Mouse (Mus musculus): ENCODE data around the gene Ccer2. TPM values are rescaled to one million over a fixed set of nuclear protein-coding genes. Genes with fewer than 3 reads are reported as not detected.

Ccer2 gene
- total and polyA plus RNA-seq, 3 experiments = 0.11 TPM; not detected in 2

DNA sequence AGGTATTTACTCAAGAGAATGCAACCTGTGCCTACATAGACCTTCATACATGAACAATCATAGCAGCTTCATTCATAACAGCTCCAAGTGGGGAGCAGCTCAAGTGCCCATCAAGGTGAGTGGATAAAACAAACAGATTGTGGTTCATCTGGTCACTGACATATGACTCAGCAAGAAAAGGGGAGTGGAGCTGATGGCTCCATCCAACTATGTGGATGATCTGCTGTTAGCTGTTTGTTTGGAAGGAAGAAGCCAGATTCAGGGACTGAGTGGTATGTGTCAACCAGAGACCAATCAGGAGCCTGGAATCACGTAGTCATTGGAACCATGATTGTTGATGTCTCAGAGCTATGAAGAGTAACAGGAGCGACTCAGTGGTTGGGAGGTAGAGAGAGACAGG, 31.4 kb upstream of the Ccer2 start:
- H3K27ac ChIP-seq (ENCODE audit: control insufficient read depth, low read depth, low read length) = no peak overlapping the region
- no peak for DNase-seq (ENCODE audit: low read depth, low spot score)
- H3K36me3 ChIP-seq (ENCODE audit: control insufficient read depth in 1 of 2, insufficient read depth in 2 of 2, low read length in 2 of 2) = no peaks in the 10 kb centered on the region
- no peaks in the 10 kb centered on the region for H3K27me3 ChIP-seq (ENCODE audit: control insufficient read depth in 1 of 2, insufficient read depth in 2 of 2, low read length in 2 of 2)
- no peak for TF ChIP-seq USF2 (IDR thresholded peaks at IDR 0.05; ENCODE audit: borderline replicate concordance in 1 of 2, insufficient read depth in 1 of 2, low read depth in 1 of 2, low read length in 2 of 2)
- no peak for TF ChIP-seq BHLHE40 (IDR thresholded peaks at IDR 0.05; ENCODE audit: borderline replicate concordance, low read depth, low read length)
- H3K9me3 ChIP-seq (replicated peaks; ENCODE audit: insufficient read depth, low read length) = no peaks in the 10 kb centered on the region
- no peaks in the 10 kb centered on the region for H3K4me1 ChIP-seq (ENCODE audit: control insufficient read depth in 1 of 2, insufficient read depth in 2 of 2, low read length in 2 of 2)
- no peak overlapping the region for H3K4me3 ChIP-seq (ENCODE audit: control insufficient read depth in 1 of 2, insufficient read depth in 1 of 2, low read depth in 2 of 2, low read length in 2 of 2)
- no peak overlapping the region for H3K9ac ChIP-seq (ENCODE audit: control insufficient read depth, low read depth, low read length, poor library complexity, severe bottlenecking)
- no peaks in the 10 kb centered on the region for H3K79me2 ChIP-seq (ENCODE audit: control insufficient read depth, insufficient read depth, low read length, poor library complexity)

DNA sequence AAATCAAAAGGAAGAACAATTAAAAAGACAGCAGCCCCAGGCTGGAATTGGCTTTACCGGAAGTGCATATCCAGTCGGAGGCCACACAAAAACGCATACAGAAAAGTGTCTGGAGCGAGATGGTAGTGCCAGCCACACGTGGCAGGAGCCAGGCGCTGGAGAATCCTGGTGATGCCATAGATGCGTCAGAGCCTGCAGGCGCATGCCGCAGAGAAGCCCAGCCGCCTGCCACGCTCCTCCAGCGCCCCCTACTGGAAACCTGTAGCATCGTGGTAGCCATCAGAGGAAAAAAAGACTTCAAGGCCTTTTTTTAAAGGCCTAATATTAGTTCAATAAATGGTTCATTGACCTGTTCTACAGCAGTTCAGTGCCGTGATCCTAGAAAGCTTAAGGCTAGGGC, 29.4 kb upstream of the Ccer2 start:
- H3K27ac ChIP-seq (ENCODE audit: control insufficient read depth, low read depth, low read length) = no peak overlapping the region
- TF ChIP-seq MAFK (IDR thresholded peaks at IDR 0.05; ENCODE audit: borderline replicate concordance, low read depth, low read length) = no peak
- TF ChIP-seq ETS1 (IDR thresholded peaks at IDR 0.05; ENCODE audit: low read depth, low read length) = no peak
- TF ChIP-seq KAT2A (conservative IDR thresholded peaks at IDR 0.05; ENCODE audit: low read depth, low read length) = no peak
- no peak for TF ChIP-seq GATA1 (IDR thresholded peaks at IDR 0.05; ENCODE audit: low read depth, low read length)
- no peak for TF ChIP-seq MAZ (IDR thresholded peaks at IDR 0.05; ENCODE audit: low read depth, low read length)
- peak; percentile 79; the same call in 1 of the 2 replicates for TF ChIP-seq MYC (IDR thresholded peaks at IDR 0.05; ENCODE audit: low read depth, low read length)
- TF ChIP-seq NRF1 (IDR thresholded peaks at IDR 0.05; ENCODE audit: insufficient read depth, low read depth, low read length, poor library complexity, severe bottlenecking) = peak; percentile 60
- TF ChIP-seq ELF1 (IDR thresholded peaks at IDR 0.05; ENCODE audit: low read depth, low read length) = no peak
- 0 out of 2 replicates have a peak, but pooled peaks have one; percentile 11 for TF ChIP-seq USF1 (IDR thresholded peaks at IDR 0.05; ENCODE audit: low read depth, low read length)
- TF ChIP-seq E2F4 (IDR thresholded peaks at IDR 0.05; ENCODE audit: borderline replicate concordance, low read depth, low read length) = no peak
- peak; percentile 77 for TF ChIP-seq SMC3 (IDR thresholded peaks at IDR 0.05; ENCODE audit: low read depth, low read length)
- TF ChIP-seq HCFC1 (IDR thresholded peaks at IDR 0.05; ENCODE audit: low read depth, low read length) = 0 out of 2 replicates have a peak, but pooled peaks have one; percentile 14
- TF ChIP-seq MYB (IDR thresholded peaks at IDR 0.05; ENCODE audit: low read depth, low read length) = no peak
- TF ChIP-seq POLR2AphosphoS2 (IDR thresholded peaks at IDR 0.05; ENCODE audit: low read length) = no peak
- no peak for TF ChIP-seq JUND (IDR thresholded peaks at IDR 0.05; ENCODE audit: low read depth, low read length)
- peak; percentile 85 for TF ChIP-seq MXI1 (IDR thresholded peaks at IDR 0.05; ENCODE audit: low read depth, low read length)
- peak; percentile 75; the same call in 1 of the 2 replicates for TF ChIP-seq MAX (IDR thresholded peaks at IDR 0.05; ENCODE audit: low read length)
- TF ChIP-seq GABPA (IDR thresholded peaks at IDR 0.05; ENCODE audit: low read depth, low read length) = no peak
- TF ChIP-seq TBP (IDR thresholded peaks at IDR 0.05; ENCODE audit: low read depth, low read length) = no peak
- TF ChIP-seq TCF12 (IDR thresholded peaks at IDR 0.05; ENCODE audit: low read depth, low read length) = peak; percentile 40; the same call in 1 of the 2 replicates
- no peak for TF ChIP-seq RCOR1 (IDR thresholded peaks at IDR 0.05; ENCODE audit: low read depth, low read length)
- TF ChIP-seq ZC3H11A (IDR thresholded peaks at IDR 0.05; ENCODE audit: low read depth, low read length) = peak; percentile 63
- no peak for TF ChIP-seq ZKSCAN1 (IDR thresholded peaks at IDR 0.05; ENCODE audit: low read depth, low read length)
- TF ChIP-seq CTCF (IDR thresholded peaks at IDR 0.05 in 2 of 3, conservative IDR thresholded peaks at IDR 0.05 in 1 of 3; ENCODE audit: control insufficient read depth in 1 of 3, insufficient read depth in 1 of 3, low read depth in 2 of 3, low read length in 3 of 3, poor library complexity in 1 of 3, severe bottlenecking in 1 of 3) = peak; percentile 93 to 97 (median 96)
- no peak for TF ChIP-seq MEF2A (IDR thresholded peaks at IDR 0.05; ENCODE audit: extremely low read depth, insufficient replicate concordance, low read depth, low read length, poor library complexity, severe bottlenecking)
- no peak for TF ChIP-seq ZMIZ1 (IDR thresholded peaks at IDR 0.05; ENCODE audit: low read depth, low read length)
- TF ChIP-seq CHD2 (IDR thresholded peaks at IDR 0.05; ENCODE audit: low read length) = no peak
- no peak for TF ChIP-seq POLR2AphosphoS5 (IDR thresholded peaks at IDR 0.05; ENCODE audit: borderline replicate concordance, low read depth, low read length)
- TF ChIP-seq NELFE (IDR thresholded peaks at IDR 0.05; ENCODE audit: low read depth, low read length) = peak; percentile 32; the same call in 1 of the 2 replicates
- peak; percentile 89 for TF ChIP-seq RAD21 (IDR thresholded peaks at IDR 0.05; ENCODE audit: low read depth, low read length)

More for the DNA sequence above, 29.4 kb upstream of the Ccer2 start:
- no peaks in the 10 kb centered on the region for H3K27me3 ChIP-seq (ENCODE audit: control insufficient read depth in 1 of 2, insufficient read depth in 2 of 2, low read length in 2 of 2)
- H3K9ac ChIP-seq (ENCODE audit: control insufficient read depth, low read depth, low read length, poor library complexity, severe bottlenecking) = peak overlapping the region; percentile 59
- no peaks in the 10 kb centered on the region for H3K9me3 ChIP-seq (replicated peaks; ENCODE audit: insufficient read depth, low read length)
- no peaks in the 10 kb centered on the region for H3K79me2 ChIP-seq (ENCODE audit: control insufficient read depth, insufficient read depth, low read length, poor library complexity)
- peak overlapping the region; percentile 48 to 50; a peak in 3 of 4 replicates for H3K4me3 ChIP-seq (ENCODE audit: control insufficient read depth in 1 of 2, insufficient read depth in 1 of 2, low read depth in 2 of 2, low read length in 2 of 2)
- peak; percentile 88 for DNase-seq (ENCODE audit: low read depth, low spot score)
- no peaks in the 10 kb centered on the region for H3K4me1 ChIP-seq (ENCODE audit: control insufficient read depth in 1 of 2, insufficient read depth in 2 of 2, low read length in 2 of 2)
- H3K36me3 ChIP-seq (ENCODE audit: control insufficient read depth in 1 of 2, insufficient read depth in 2 of 2, low read length in 2 of 2) = no peaks in the 10 kb centered on the region

All from MEL (cell line).